Mouse (Mus musculus) cerebellum, adult 2 months (tissue): ENCODE results near the gene Ifna11.
"Not testable (repeated sequence)": the region's sequence is repeated elsewhere in the genome, so short reads cannot be mapped to it uniquely, and the experiment has no call there.

Experiments used
- CTCF ChIP-seq: fragments of 200-500 bp; IDR thresholded peaks from 2 replicates; pipeline ENCODE4 v1.5.1; 2011; ENCODE audit warnings: low read depth, mild to moderate bottlenecking, control low read depth, low read length, moderate library complexity, borderline replicate concordance; ENCODE audit not compliant: insufficient read depth
- POLR2A ChIP-seq: fragments of 200-500 bp; IDR thresholded peaks from 2 replicates; pipeline ENCODE4 v1.6.1; 2011; ENCODE audit warnings: low read length, control low read depth, borderline replicate concordance; ENCODE audit not compliant: insufficient read depth

DNA sequence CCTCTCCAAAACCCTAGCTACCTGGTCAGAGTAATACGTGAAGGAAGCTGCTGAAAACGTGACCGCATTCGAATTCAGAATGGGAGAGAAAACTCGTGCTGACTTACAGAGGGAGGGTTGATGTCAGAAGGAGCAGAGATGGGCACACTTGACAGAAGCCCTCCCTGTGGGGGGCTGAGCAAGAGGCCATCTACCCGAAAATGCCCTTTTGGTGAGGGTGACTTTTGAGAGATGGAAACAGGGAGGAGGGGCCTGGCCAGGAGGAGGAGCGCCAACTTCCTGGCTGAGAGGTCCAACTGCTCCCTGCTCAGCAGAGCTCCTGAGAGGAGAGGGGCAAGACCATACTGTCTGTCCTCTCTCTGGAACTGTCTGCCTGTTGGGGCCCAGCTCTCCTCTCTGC lies 37.9 kb upstream of the Ifna11 start, which contains the start of gene Ifnz:
- TF ChIP-seq CTCF, POLR2A: not testable (repeated sequence)
